Mouse (Mus musculus): ENCODE data around the gene Mrnip.

Mrnip gene

DNA sequence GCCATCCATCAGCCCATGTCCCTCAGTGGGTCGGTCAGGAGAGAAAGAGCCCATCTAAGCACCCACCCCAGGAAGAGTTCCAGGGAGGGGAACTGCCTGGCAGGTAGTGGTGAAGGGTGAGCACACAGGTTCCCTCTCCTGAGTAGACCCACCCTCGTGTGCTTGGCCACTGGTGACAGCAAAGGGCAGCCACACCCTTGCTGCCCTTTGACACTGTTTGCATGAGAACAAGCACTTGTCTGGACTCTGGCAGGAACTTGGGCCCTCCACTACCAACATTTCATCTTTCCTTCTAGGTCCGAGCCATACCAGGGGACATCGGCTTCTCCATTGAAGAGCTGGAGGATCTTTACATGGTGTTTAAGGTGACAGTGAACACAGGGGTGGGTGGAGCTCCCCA, 14.9 kb upstream of the Mrnip start:
- DNase-seq (ENCODE audit: low spot score), result no peak

DNA sequence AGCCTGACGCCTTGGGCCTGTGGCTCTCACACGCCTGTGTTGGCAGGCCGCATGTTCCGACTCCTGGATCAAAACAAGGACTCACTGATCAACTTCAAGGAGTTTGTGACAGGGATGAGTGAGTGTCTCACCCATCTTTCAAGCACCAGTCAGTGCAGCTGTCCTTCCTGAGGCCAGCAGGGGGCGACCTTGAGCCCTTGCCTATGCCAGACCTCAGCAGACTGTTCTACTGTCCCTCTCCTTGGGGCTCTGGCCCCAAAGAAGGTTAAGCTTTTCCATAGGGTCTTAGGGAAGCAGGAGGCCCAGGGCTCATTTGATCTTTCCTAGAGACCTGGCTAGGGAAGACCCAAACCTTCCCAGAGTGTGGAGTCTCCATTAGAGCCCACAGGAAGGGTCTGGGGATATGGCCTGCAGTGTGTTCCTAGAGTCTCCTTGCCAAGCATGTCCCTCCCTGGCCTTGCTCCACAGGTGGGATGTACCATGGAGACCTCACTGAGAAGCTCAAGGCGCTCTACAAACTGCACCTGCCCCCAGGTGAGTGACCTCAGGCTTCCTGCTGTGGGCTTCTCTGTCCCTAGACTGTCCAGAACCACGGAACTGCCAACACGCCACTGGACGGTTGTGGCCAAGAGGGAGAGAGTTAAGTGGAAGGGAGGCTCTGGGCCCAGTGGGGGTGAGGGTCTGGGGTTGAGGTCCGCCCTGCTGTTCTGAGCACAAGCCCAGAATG, 12.5 kb upstream of the Mrnip start:
- DNase-seq (ENCODE audit: low spot score), result no peak

DNA sequence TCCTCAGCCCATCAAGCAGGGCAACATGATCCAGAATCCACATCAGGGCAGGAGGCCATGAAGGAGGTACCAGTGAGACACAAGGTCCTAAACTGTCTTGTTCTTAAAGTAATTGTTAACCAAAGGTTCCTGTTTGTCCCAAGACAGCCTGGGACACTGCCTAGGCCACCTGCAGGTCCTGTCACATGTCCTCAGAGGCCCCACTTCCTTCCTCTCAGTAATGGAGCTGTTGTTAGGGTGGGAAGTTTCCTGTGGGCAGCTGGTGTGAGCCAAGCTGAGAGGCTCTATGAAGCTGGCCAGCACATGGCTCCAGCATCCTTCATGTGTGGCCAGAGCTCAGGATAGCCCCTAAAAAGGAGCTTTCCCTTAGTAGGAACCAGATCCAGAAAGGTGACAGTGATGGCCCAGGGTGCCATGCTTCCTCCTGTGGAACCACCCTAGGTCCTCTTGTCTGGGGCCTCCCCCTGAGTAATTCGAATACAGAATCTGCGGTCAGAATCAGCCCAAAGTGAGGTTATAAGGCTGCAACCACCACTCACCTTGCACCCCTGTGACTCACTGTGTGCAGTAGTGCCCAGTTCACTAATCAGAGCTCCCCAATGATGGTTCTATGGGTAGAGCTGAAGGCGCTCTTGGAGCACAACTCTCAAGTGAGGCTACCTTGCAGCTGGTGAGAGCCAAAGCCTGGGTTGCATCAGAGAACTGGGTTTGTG, 11.8 kb upstream of the Mrnip start:
- DNase-seq (ENCODE audit: low spot score), result no peak

DNA sequence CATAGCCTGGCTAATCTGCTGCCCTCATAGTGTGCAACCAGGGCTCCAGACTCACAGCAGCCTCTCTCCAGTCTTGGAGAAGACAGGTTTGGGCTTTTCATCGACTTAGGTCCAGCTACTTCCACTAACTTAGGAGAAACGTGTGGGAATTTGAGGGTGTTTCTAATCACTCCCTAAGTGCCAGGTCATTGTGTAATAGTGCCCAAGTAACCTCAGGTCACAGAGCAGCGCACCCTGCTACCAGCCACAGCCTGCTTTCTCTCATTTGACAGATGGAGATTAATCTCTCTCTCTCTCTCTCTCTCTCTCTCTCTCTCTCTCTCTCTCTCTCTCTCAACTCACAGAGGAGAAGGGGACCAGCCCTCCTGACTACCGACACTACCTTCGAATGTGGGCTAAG, 5.9 kb upstream of the Mrnip start:
- no peak for DNase-seq (ENCODE audit: low spot score)

DNA sequence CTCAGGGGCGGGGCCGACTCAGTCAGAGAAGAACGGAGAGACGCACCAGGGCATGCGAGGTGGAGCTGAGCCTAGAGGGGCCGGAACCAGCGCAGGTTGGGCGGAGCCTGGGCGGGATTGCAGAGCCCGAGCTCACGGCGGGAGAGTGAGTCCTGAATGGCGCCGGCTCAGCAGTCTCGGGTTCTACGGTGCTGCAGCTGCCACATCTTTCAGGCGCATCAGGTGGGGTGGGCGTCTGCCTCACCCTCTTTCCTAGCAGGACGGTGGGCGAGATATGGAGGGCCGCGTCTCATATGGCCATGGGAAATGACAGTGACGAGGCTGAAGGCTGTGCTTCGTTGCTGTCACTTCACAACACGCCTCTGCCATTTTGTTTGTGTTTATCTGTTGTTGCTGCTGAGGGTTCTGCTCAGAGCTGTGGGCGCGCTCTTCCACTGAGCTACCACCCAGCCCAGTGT, 515 bp downstream of the Mrnip start:
- DNase-seq (ENCODE audit: low spot score), result peak; percentile 98

DNA sequence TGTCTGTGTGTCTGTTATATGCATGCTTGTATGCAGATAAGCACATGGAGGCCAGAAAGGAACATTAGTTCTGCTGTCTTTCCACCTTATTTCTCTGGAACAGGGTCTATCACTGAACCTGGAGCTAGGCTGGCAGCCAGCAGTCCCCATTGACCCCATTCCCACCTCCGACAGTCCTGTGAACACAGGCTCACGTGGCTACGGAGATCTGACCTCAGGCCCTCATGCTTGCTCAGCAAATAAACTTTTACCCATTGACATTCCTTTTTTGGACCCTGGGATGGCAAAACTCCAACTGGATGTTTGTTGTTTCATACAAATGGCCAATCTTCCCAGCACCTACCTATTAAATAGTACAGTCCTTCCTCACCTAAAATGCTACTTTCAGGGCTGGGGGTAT, 2.1 kb downstream of the Mrnip start:
- DNase-seq (ENCODE audit: low spot score), result no peak

DNA sequence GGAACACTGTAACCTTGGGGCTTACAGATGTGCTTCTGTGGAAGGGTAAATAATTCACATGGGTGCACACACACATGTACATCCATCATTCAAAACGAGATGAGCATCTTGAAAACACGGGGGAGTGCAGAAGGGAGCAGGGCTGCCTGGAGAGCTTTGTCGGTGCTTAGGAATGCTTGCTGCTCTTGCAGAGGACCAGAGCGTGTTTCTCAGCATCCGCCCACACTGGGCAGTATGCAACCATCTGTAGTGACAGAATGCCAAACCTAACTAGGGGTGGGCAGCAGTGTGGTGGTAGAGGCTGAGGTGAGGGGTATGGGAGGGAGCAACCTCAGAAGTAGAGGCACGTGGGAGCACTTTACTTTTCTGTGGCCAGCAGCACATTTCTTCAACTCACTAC, 2.9 kb downstream of the Mrnip start:
- DNase-seq (ENCODE audit: low spot score), result no peak

DNA sequence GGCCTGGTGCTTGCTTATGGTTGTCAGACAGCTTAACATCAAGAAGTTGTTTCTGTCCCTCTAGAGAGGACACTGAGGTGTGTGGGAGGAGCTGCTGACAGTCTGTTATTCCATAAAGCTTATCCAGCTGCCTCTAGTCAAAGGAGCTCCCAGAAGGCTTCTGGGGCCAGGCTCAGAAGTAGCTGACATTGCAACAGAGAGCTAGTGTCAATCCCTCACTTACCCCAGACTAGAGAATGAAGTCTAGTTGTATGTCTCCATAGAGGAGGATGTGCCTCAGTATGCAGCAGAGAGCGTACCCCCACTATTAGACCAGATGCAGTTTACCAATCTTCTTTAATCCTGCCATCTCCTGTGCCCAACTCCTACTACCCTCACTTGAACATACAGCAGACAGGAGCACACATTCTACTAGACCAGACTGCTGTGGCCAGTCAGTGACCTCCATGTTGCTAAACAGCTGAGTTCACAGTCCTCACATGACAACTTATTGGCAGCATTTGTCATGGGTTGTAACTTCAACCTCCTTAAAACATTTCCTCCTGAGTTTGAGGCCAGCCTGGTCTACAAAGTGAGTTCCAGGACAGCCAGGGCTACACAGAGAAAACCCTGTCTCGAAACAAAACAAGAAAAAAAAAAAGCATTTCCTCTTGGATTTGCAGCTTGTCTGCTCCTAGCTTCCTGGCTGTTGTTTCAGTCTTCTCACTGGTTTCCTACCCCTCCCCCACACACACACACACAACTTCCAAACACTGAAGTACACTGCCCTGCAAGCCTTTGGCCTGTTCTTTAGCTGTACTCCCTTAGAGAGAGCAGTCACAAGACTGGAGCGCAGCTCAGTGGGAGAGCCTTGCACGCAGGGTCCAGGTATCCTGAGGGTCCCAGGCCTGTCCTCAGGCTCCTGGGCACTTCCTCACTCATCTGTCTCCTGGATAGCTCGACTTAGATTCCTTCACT, 4.6 kb downstream of the Mrnip start:
- DNase-seq (ENCODE audit: low spot score), result no peak

DNA sequence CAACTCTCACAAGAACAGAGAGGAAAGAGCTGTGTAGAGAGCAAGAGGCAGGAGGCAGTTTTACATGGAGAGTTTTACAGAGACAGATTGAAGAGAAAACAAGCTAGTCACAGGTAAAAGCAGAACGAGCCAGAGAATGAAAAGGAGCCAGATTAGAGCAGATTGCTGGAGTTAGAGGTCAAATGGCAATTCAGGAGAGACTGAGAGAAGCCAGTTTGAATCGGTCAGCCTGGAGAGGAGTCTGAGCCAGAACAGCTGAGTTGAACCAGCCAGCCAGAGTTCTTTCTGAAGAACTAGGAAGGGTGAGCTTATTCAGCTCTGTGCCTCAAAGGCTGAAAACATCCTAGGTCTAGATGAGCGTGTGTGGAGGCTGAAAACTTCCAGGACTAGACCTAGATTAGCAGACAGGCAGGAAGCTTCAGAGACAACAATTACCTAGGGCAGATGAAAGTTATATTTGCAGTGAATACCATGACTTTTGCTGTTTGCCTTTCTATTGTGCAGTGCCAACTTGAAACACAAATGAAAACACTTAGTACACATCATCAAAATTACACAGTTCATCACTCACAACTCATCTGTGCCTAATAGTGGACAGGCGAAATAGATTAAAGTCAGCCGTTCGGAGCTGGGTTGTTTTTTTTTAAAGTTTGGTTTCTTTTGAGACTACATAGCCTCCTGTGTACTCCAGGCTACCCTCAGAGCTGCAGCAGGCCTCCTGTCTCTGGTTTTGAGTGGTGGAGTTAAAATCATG, 6.4 kb downstream of the Mrnip start:
- no peak for DNase-seq (ENCODE audit: low spot score)

DNA sequence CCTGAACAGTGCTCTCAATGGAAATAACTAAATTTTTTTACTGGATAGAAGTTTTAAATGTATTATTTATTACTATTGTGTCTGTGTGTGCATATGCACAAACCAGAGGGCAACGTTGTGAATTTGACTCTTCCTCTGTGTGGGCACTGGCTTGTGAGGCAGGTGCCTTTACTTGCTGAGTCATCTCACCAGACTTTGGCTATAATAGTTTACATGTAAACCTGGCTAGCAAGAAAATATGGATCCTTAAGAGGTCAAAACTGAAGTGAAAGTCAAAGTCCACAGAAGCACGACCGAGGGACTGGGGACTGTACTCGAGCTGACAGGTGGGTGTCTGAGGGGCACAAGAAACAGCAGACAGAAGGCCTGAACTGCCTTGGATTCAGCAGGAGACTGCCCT, 8.5 kb downstream of the Mrnip start:
- DNase-seq (ENCODE audit: low spot score), result no peak

DNA sequence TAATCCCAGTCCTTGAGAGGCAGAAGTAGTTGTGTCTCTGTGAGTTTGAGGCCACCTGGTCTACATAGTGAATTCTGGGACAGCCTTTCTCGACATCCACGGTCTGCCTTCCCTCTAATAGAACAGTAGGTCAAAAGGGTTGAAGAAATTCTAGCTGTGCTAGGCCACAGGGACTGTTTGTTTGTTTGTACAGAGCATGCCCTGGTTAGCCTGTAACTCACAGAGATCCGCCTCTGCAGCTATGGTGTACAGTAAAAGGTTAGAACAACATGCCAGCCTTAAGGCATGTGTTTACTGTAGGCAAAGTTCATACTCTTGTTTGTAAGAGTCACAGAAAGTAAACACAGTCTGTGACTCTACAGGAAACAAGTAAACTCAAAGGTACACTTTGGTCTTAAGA, 10.5 kb downstream of the Mrnip start:
- no peak for DNase-seq (ENCODE audit: low spot score)

DNA sequence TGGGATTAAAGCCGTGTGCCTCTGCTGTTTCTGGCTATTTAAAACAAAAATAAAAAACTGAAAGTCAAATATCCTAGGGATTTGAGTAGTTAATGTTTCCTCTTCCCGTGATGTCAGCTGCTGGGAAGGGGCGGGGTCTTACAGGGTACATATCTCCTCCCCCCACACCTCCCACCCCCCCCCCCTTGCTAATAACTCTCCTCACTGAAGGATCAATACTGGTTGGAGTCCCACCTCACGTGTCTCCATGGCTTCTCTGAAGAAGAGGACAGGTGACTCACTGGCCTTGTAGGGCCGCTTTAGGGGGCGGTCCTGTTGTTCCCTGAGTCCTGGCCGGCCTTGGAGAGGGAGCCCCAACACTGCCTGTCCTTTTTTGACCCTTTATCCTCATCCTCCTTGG, 14.4 kb downstream of the Mrnip start:
- no peak for DNase-seq (ENCODE audit: low spot score)

DNA sequence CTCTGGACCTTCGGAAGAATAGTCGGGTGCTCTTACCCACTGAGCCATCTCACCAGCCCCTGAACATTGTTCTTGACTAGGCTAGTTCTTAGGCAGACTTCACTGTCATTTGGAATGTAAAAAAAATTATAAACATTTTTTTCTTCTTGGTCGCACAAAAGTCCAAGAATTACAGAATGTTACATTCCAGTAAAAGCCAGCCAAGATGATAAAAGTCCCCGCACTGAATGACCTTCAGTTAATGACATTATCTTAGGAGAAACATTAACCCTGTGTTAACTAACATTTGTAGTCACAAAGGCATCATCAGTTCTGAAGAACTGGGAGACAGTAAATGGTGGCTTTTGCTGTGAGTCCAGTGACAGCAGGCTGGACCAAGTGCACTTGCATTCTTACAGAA, 16.1 kb downstream of the Mrnip start:
- no peak for DNase-seq (ENCODE audit: low spot score)

DNA sequence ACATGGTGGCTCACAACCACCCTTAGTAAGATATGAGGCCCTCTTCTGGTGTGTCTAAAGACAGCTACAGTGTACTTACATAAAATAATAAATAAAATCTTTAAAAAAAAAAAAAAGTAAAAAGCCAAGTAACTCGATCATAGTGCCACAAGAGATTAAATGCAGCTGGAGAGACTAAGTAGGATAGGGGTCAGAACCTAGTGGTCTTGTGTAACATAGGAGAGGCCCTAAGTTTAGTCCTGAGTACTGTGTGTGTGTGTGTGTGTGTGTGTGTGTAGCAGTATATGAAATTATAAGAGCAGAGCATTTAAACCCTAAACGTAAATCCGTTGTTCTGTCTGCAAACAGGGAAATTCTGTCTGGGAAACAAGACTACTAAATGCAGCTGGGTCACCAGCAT, 18.0 kb downstream of the Mrnip start:
- DNase-seq (ENCODE audit: low spot score), result no peak

DNA sequence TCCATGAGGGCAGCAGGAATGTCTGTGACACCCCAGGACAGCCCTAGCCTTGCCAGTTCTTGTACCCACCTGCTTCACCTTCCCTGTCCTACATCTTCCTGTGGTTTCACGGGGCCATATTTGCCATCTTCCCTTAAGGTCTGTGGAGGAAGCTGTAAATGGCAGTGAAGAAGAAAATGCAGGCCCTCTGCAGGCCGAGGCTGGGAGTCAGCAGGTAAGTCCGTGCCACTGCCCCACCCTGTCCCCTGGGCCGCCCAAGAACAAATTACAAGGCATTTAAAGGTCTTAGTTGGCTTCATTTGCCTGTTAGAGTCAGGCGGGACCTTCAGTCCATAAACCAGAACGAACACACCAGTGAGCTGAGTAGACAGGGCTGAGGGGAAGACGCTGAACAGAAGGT, 19.8 kb downstream of the Mrnip start:
- no peak for DNase-seq (ENCODE audit: low spot score)

DNA sequence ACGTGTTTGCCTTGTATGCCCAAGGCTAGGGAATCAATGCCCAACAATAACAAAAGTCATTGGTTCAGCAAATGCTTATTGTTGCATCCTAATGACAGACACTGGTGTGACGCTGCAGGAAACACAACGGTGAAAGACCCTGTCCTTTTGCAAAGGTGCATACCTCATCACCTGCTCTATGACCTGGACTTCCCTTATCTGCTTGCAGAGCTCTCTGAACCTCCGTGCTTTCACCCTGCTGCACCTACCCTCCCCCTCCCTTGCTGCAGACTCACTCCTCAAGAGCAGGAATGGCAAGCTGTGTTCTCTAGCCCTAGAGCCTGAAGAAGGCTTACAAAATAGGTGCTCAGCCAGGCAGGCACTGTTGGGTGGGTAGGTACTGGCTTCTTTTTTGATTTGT, 20.5 kb downstream of the Mrnip start:
- no peak for DNase-seq (ENCODE audit: low spot score)

DNA sequence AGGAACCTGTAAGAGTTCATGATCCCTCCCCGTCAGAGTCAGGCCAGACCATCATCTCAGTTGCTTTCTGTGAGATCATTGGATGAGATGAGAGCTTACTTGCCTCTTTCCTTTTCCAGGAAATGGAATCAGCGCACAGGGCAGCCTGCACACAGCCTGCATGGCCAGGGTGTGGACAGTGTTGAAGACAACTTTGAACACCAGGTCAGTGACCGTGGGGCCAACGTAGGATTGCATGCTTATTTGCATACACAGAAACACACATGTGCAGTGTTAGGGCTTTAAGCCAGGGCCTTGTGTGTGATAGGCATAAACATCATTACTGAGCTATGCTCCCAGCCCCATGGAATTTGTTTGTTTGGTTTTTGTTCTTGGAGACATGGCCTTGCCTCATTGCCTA, 23.3 kb downstream of the Mrnip start:
- DNase-seq (ENCODE audit: low spot score), result no peak

DNA sequence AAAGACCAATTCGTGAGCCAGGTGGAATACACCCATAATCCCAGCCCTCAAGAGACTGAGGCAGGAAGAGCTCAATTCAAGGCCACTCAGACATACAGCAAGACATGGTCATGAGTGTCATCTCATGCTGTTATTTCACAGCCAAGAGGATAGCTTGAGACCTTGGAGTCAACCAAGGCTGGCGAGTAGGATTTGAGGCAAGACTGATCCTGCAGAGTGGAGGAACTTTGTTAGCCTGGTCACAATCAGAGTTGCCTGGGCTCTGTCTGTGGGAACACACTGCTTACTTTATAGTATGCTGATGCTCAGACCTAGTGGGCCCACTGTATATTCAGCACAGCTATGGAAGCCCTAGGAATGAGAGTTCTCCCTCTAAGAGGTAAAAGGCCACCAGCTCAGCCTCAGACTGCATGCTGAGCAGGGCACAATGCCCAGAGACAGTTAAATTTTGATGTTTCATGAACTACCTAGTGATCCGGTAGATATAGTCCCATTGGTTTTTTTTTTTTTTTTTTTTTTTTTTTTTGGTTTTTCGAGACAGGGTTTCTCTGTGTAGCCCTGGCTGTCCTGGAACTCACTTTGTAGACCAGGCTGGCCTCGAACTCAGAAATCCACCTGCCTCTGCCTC, 24.1 kb downstream of the Mrnip start:
- no peak for DNase-seq (ENCODE audit: low spot score)

DNA sequence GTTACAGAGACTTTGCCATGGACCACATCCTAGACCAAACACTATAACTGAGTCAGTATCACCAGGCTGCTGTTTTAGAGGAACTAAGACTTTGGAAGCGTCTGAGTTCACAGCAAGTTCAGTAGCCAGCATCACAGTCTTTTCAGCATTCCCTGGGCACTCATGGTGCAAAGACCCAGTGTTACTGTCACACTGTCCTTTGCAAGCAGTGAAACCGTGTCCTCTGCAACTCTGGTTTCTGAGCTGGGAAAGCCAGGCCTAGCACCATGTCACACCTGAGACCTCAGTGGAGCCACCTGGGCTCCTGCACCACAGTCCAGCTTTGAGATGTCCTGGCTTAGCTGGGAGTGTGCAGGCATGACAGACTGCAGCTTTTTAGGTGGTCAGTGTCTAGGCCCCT, 24.7 kb downstream of the Mrnip start:
- DNase-seq (ENCODE audit: low spot score), result no peak

DNA sequence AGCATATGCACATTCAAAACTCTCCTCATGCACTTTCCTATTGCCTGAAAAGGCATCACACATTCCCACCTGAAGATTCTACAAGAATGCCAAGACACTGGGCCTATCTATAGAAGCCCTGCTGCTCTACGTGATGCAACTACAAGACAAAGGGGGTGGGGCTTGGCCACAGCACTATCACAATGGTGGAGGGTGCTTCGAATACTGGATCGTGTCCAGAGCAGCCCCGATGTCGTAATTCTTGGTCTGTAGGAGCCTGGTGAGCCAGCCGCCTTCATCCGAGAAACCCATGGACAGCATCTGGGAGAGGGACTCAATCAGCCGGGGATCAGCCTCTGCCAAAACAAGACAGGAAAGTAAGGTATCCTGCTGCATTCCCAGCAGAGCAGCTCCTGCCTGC, 26.4 kb downstream of the Mrnip start:
- no peak for DNase-seq (ENCODE audit: low spot score)

DNA sequence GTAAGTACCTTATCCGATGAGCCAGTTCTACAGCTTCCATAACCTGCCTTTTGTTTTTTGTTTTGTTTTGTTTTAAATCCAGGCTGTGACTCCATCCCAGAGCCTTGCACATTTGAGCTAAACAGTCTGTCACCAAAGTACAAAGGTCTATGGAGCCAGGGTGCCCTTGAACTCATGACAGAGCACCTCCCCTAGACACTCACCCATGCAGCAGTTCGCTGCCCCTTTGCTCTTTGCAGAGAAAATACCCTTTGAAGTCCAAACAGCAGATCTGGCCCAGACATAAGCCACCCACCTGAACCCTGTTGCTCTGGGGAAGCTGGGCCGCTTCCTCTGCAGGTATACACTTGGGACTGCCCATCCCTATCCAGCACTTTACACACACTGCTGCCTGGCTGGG, 27.3 kb downstream of the Mrnip start:
- no peak for DNase-seq (ENCODE audit: low spot score)
